ENCODE assay signal across 8 mouse cellular contexts in genomic region chr11:61484613-61485540, GRCm38 (mm10). TPM values are rescaled to one million over a fixed set of nuclear protein-coding genes. Genes with fewer than 3 reads are reported as not detected.
DNase-seq lines count a peak whose midpoint lies in the region; ATAC-seq and TF ChIP-seq lines count a peak whose summit lies in the region.

Gene Mfap4 (plus strand): TSS chr11:61485431.

- H3K9me3 ChIP-seq in kidney, postnatal 0 days (replicated peaks; ENCODE audit: low read length): no peaks in the 10 kb centered on the region
- no peaks in the 10 kb centered on the region for H3K9me3 ChIP-seq in lung, embryonic 16.5 days (ENCODE audit: control insufficient read depth, low read length)

- ATAC-seq in kidney, postnatal 0 days (replicated peaks; ENCODE audit: low FRiP score, low read depth): peak; percentile 65
- ATAC-seq in lung, embryonic 16.5 days (ENCODE audit: low read depth): peak; percentile 90

- peaks cover 19% of the 10 kb centered on the region; the same call in 1 of the 2 replicates for H3K4me1 ChIP-seq in kidney, postnatal 0 days (replicated peaks; ENCODE audit: insufficient read depth, low read length)
- H3K4me1 ChIP-seq in lung, embryonic 16.5 days (replicated peaks; ENCODE audit: control insufficient read depth, insufficient read depth, low read length): peaks cover 13% of the 10 kb centered on the region; the same call in 1 of the 2 replicates

- WGBS in kidney, postnatal 0 days: 10% methylated on average over 20 of the region's 20 CpGs
- WGBS in large intestine, adult 2 months: 47% methylated on average over 20 of the region's 20 CpGs
- 15% methylated on average over 20 of the region's 20 CpGs for WGBS in lung, embryonic 16.5 days

- TF ChIP-seq CTCF in kidney, postnatal 0 days (IDR thresholded peaks at IDR 0.05; ENCODE audit: low read depth): no peak

- DNase-seq in kidney, postnatal 0 days (ENCODE audit: low spot score): peak; percentile 92
- DNase-seq in kidney, postnatal 14 days: no peak
- DNase-seq in embryo, embryonic 11 days: peak; percentile 90
- DNase-seq in heart, adult 18-20 months: peak; percentile 55 to 59
- no peak for DNase-seq in large intestine, adult 2 months (ENCODE audit: low read depth, low spot score)
- peak; percentile 44 to 62 for DNase-seq in right cerebral cortex, postnatal 36 days (ENCODE audit: low spot score in 2 of 2)
- DNase-seq in c-Kit-positive CD71-positive TER-119-positive erythroid progenitor cells, embryonic 14.5 days (ENCODE audit: low spot score): no peak

- peaks cover 14% of the 10 kb centered on the region; the same call in 1 of the 2 replicates for H3K36me3 ChIP-seq in kidney, postnatal 0 days (ENCODE audit: insufficient read depth, low read length)
- H3K36me3 ChIP-seq in lung, embryonic 16.5 days (ENCODE audit: control insufficient read depth, insufficient read depth, low read length): peaks cover 21% of the 10 kb centered on the region

- H3K27ac ChIP-seq in kidney, postnatal 0 days: peak within 1 kb of the TSS; percentile 88
- H3K27ac ChIP-seq in lung, embryonic 16.5 days (ENCODE audit: low read length): peak within 1 kb of the TSS; percentile 97

- peak within 1 kb of the TSS; percentile 22 for H3K4me3 ChIP-seq in kidney, postnatal 0 days (replicated peaks; ENCODE audit: low read depth, low read length)
- peak within 1 kb of the TSS; percentile 57 for H3K4me3 ChIP-seq in lung, embryonic 16.5 days (ENCODE audit: low read length)

- peak within 1 kb of the TSS; percentile 48 for H3K9ac ChIP-seq in kidney, postnatal 0 days (ENCODE audit: low read depth, low read length)
- H3K9ac ChIP-seq in lung, embryonic 16.5 days (ENCODE audit: low read length): peak within 1 kb of the TSS; percentile 78

- peak within 1 kb of the TSS; percentile 41 for H3K4me2 ChIP-seq in kidney, postnatal 0 days (ENCODE audit: low read length)
- peak within 1 kb of the TSS; percentile 35 for H3K4me2 ChIP-seq in lung, embryonic 16.5 days (ENCODE audit: low read depth, low read length)

- no peaks in the 10 kb centered on the region for H3K27me3 ChIP-seq in kidney, postnatal 0 days (ENCODE audit: insufficient read depth, low read length)
- H3K27me3 ChIP-seq in lung, embryonic 16.5 days (ENCODE audit: control insufficient read depth, insufficient read depth, low read depth, low read length): no peaks in the 10 kb centered on the region

RNA-seq across cellular contexts. Expression of gene Mfap4, which starts in this region (rescaled TPM):
- polyA plus RNA-seq in kidney, postnatal 0 days (2015; fragmentation: Nextera tagmentation; extraction: Ambion mirVana): 100 and 114 TPM in 2 replicates
- 10 to 100 TPM; 12.5 to 13.3 TPM for total RNA-seq in heart, adult 18-20 months (2021)
- 58.2 and 69.7 TPM in 2 replicates for polyA plus RNA-seq in large intestine, adult 2 months (2012; rRNA removed)
- polyA plus RNA-seq in lung, embryonic 16.5 days (2015; fragmentation: Nextera tagmentation; extraction: Ambion mirVana): 1,630 and 1,660 TPM in 2 replicates

Comparison
In these comparisons a context has a peak if more than half of its experiments do, and no peak if none do; other contexts are left out.
1. RNA of gene Mfap4 (polyA plus RNA-seq): 1,630 to 1,660 TPM in lung, embryonic 16.5 days; 100 to 114 TPM in kidney, postnatal 0 days and 58.2 to 69.7 TPM in large intestine, adult 2 months; every median in the first group is over 10 times any median in the second.
2. DNase-seq: peak in kidney, postnatal 0 days (single experiment), embryo, embryonic 11 days (single experiment), heart, adult 18-20 months (2 of 2) and right cerebral cortex, postnatal 36 days (2 of 2); none in kidney, postnatal 14 days (single experiment), large intestine, adult 2 months (single experiment) and c-Kit-positive CD71-positive TER-119-positive erythroid progenitor cells, embryonic 14.5 days (single experiment).